Mouse (Mus musculus) ES-E14 (cell line): ENCODE measurements at regions not wholly inside any gene's neighbourhood (a gene's known extent, or its start where the extent isn't known, plus 50 kb on each side); places are given as distances from the start of the nearest gene placed in this dataset.

Experiments used
- DNase-seq: peaks from one replicate; pipeline ENCODE4 v3.0.0-alpha.2; 2013; ENCODE audit warnings: low read depth, low spot score
- H3K27ac ChIP-seq: 2 replicates; pipeline ENCODE4 v1.5.1; 2012; ENCODE audit warnings: low read depth, mild to moderate bottlenecking, low read length, moderate library complexity, mixed read lengths; ENCODE audit not compliant: poor library complexity, insufficient read depth, severe bottlenecking
- H3K36me3 ChIP-seq: 2 replicates; pipeline ENCODE4 v1.6.1; 2012; ENCODE audit warnings: mild to moderate bottlenecking, low read length, moderate library complexity, mixed read lengths; ENCODE audit not compliant: control insufficient read depth, poor library complexity, insufficient read depth, severe bottlenecking
- H3K4me1 ChIP-seq, 2 experiments: fragments of 150-350 bp in 1 of 2; sonication (generic) in 1 of 2; 2 replicates each; pipeline ENCODE4 v1.6.1; 2012; ENCODE audit warnings: low read length in 2 of 2, mild to moderate bottlenecking in 1 of 2, mixed read lengths in 1 of 2; ENCODE audit not compliant: control insufficient read depth in 2 of 2, insufficient read depth in 2 of 2, poor library complexity in 1 of 2
- H3K4me3 ChIP-seq, 2 experiments: fragments of 150-350 bp in 1 of 2; sonication (generic) in 1 of 2; 2 replicates each; pipeline ENCODE4 v1.5.1; 2012; ENCODE audit warnings: low read length in 2 of 2, low read depth in 1 of 2, mild to moderate bottlenecking in 1 of 2, mixed read lengths in 1 of 2; ENCODE audit not compliant: insufficient read depth in 1 of 2, poor library complexity in 1 of 2, severe bottlenecking in 1 of 2
- H3K9ac ChIP-seq: 2 replicates; pipeline ENCODE4 v1.6.1; 2012; ENCODE audit warnings: low read depth, mild to moderate bottlenecking, low read length, mixed read lengths; ENCODE audit not compliant: poor library complexity, insufficient read depth, severe bottlenecking
- H3K9me3 ChIP-seq: fragments of 150-350 bp; sonication (generic); 2 replicates; pipeline ENCODE4 v1.6.1; 2012; ENCODE audit warnings: low read depth, mild to moderate bottlenecking, low read length; ENCODE audit not compliant: control insufficient read depth, insufficient read depth
- CHD2 ChIP-seq: IDR thresholded peaks from 2 replicates; pipeline ENCODE4 v1.6.1; 2014; ENCODE audit warnings: mild to moderate bottlenecking, low read depth, low read length, inconsistent platforms
- HCFC1 ChIP-seq: IDR thresholded peaks from 2 replicates; pipeline ENCODE4 v1.6.1; 2012; ENCODE audit warnings: low read length, inconsistent platforms, borderline replicate concordance; ENCODE audit not compliant: insufficient read depth
- MAFK ChIP-seq: IDR thresholded peaks from 2 replicates; pipeline ENCODE4 v1.6.1; 2014; ENCODE audit warnings: mild to moderate bottlenecking, low read depth, low read length, inconsistent platforms; ENCODE audit not compliant: insufficient read depth
- ZC3H11A ChIP-seq: IDR thresholded peaks from 2 replicates; pipeline ENCODE4 v1.6.1; 2012; ENCODE audit warnings: low read depth, mild to moderate bottlenecking, inconsistent platforms, low read length, borderline replicate concordance
- ZNF384 ChIP-seq: IDR thresholded peaks from 2 replicates; pipeline ENCODE4 v1.6.1; 2012; ENCODE audit warnings: low read depth, low read length, inconsistent platforms
- in situ Hi-C, 2 experiments: fragments of 600-800 bp; cut with MboI; formaldehyde crosslinking; loops; one replicate each; pipeline ENCODE4 v1.15.1; 2025; ENCODE audit warnings: low sequenced_read_pairs in 2 of 2, inconsistent platforms in 1 of 2; ENCODE audit not compliant: unreplicated experiment in 2 of 2

- Histone ChIP-seq H3K9me3 (no peaks in the 10 kb centered on the region), H3K4me3 (no peak overlapping the region), H3K27ac (no peak overlapping the region), H3K4me1 (no peaks in the 10 kb centered on the region), H3K9ac (no peak overlapping the region), H3K36me3 (no peaks in the 10 kb centered on the region)
- no peak for DNase-seq
- in situ Hi-C loops: no loop called here
- TF ChIP-seq CHD2 (no peak), MAFK (no peak), ZNF384 (no peak)
These were observed 111.1 kb upstream of the Ccn2 start for GRCm38 (mm10) chr10:24484101-24484660.

- no peak overlapping the region for H3K4me3 ChIP-seq
- no peak for DNase-seq
- H3K4me1 ChIP-seq: no peaks in the 10 kb centered on the region
- TF ChIP-seq ZNF384: no peak
- TF ChIP-seq MAFK: no peak
- no peak for TF ChIP-seq CHD2
- TF ChIP-seq HCFC1: no peak
- no peak for TF ChIP-seq ZC3H11A
- H3K36me3 ChIP-seq: no peaks in the 10 kb centered on the region
- H3K9ac ChIP-seq: no peak overlapping the region
- no peaks in the 10 kb centered on the region for H3K9me3 ChIP-seq
- in situ Hi-C loops: no loop called here
- H3K27ac ChIP-seq: no peak overlapping the region
These were observed 109.8 kb upstream of the Ccn2 start for GRCm38 (mm10) chr10:24485461-24485860.

GRCm38 (mm10) chr10:24486224-24486623, 109.0 kb upstream of the Ccn2 start:
- Histone ChIP-seq H3K4me3 (no peak overlapping the region), H3K36me3 (no peaks in the 10 kb centered on the region), H3K9me3 (no peaks in the 10 kb centered on the region), H3K27ac (no peak overlapping the region), H3K9ac (no peak overlapping the region), H3K4me1 (no peaks in the 10 kb centered on the region)
- TF ChIP-seq HCFC1: no peak
- TF ChIP-seq ZC3H11A: no peak
- no peak for TF ChIP-seq ZNF384
- TF ChIP-seq MAFK: no peak
- TF ChIP-seq CHD2: no peak
- no peak for DNase-seq
- in situ Hi-C loops: no loop called here

- H3K9ac ChIP-seq: no peak overlapping the region
- in situ Hi-C loops: no loop called here
- TF ChIP-seq CHD2: no peak
- no peak for TF ChIP-seq ZC3H11A
- no peak for TF ChIP-seq ZNF384
- TF ChIP-seq HCFC1: no peak
- TF ChIP-seq MAFK: no peak
- no peaks in the 10 kb centered on the region for H3K36me3 ChIP-seq
- no peak for DNase-seq
- no peaks in the 10 kb centered on the region for H3K4me1 ChIP-seq
- no peak overlapping the region for H3K27ac ChIP-seq
- no peak overlapping the region for H3K4me3 ChIP-seq
- no peaks in the 10 kb centered on the region for H3K9me3 ChIP-seq
These were observed 107.3 kb upstream of the Ccn2 start for GRCm38 (mm10) chr10:24487915-24488314.

- Histone ChIP-seq H3K4me1 (no peaks in the 10 kb centered on the region), H3K27ac (no peak overlapping the region), H3K36me3 (no peaks in the 10 kb centered on the region), H3K9ac (no peak overlapping the region), H3K9me3 (no peaks in the 10 kb centered on the region), H3K4me3 (no peak overlapping the region)
- TF ChIP-seq HCFC1 (no peak), MAFK (peak; percentile 78), ZNF384 (no peak), ZC3H11A (no peak), CHD2 (no peak)
- in situ Hi-C loops: no loop called here
- DNase-seq: no peak
These were observed 104.8 kb upstream of the Ccn2 start for GRCm38 (mm10) chr10:24490432-24490831.
